Mouse (Mus musculus): ENCODE measurements around the gene Creb5.

Creb5 gene

GRCm38 (mm10) chr6:53319543-53320325 is 32.7 kb downstream of the Creb5 start:
- DNase-seq (ENCODE audit: low read depth in 2 of 2, low spot score in 2 of 2), result no peak

- DNase-seq (ENCODE audit: low read depth in 2 of 2, low spot score in 2 of 2), result no peak
Measured at GRCm38 (mm10) chr6:53337398-53337797, 50.3 kb downstream of the Creb5 start.

- no peak for DNase-seq (ENCODE audit: low read depth in 2 of 2, low spot score in 2 of 2)
Measured at GRCm38 (mm10) chr6:53352311-53352960, 65.4 kb downstream of the Creb5 start.

GRCm38 (mm10) chr6:53356328-53356727 is 69.3 kb downstream of the Creb5 start:
- DNase-seq (ENCODE audit: low read depth in 2 of 2, low spot score in 2 of 2), result no peak

GRCm38 (mm10) chr6:53363535-53363934 is 76.5 kb downstream of the Creb5 start:
- no peak for DNase-seq (ENCODE audit: low read depth in 2 of 2, low spot score in 2 of 2)

GRCm38 (mm10) chr6:53363981-53364391 is 76.9 kb downstream of the Creb5 start:
- no peak for DNase-seq (ENCODE audit: low read depth in 2 of 2, low spot score in 2 of 2)

- no peak for DNase-seq (ENCODE audit: low read depth in 2 of 2, low spot score in 2 of 2)
Measured at GRCm38 (mm10) chr6:53369147-53369546, 82.1 kb downstream of the Creb5 start.

GRCm38 (mm10) chr6:53369928-53370327 is 82.9 kb downstream of the Creb5 start:
- peak; percentile 26 to 28 for DNase-seq (ENCODE audit: low read depth in 2 of 2, low spot score in 2 of 2)

GRCm38 (mm10) chr6:53371962-53372361 is 84.9 kb downstream of the Creb5 start:
- no peak for DNase-seq (ENCODE audit: low read depth in 2 of 2, low spot score in 2 of 2)

- DNase-seq (ENCODE audit: low read depth in 2 of 2, low spot score in 2 of 2), result no peak
Measured at GRCm38 (mm10) chr6:53374315-53374941, 87.4 kb downstream of the Creb5 start.

- DNase-seq (ENCODE audit: low read depth in 2 of 2, low spot score in 2 of 2), result no peak
Measured at GRCm38 (mm10) chr6:53389277-53389676, 102.2 kb downstream of the Creb5 start.

- DNase-seq (ENCODE audit: low read depth in 2 of 2, low spot score in 2 of 2), result no peak
Measured at GRCm38 (mm10) chr6:53390413-53390812, 103.3 kb downstream of the Creb5 start.

GRCm38 (mm10) chr6:53394026-53394425 is 107.0 kb downstream of the Creb5 start:
- DNase-seq (ENCODE audit: low read depth in 2 of 2, low spot score in 2 of 2), result no peak

- no peak for DNase-seq (ENCODE audit: low read depth in 2 of 2, low spot score in 2 of 2)
Measured at GRCm38 (mm10) chr6:53395208-53395607, 108.1 kb downstream of the Creb5 start.

- DNase-seq (ENCODE audit: low read depth in 2 of 2, low spot score in 2 of 2), result no peak
Measured at GRCm38 (mm10) chr6:53396421-53396820, 109.4 kb downstream of the Creb5 start.

- DNase-seq (ENCODE audit: low read depth in 2 of 2, low spot score in 2 of 2), result no peak
Measured at GRCm38 (mm10) chr6:53397797-53398196, 110.7 kb downstream of the Creb5 start.

- no peak for DNase-seq (ENCODE audit: low read depth in 2 of 2, low spot score in 2 of 2)
Measured at GRCm38 (mm10) chr6:53398297-53399140, 111.4 kb downstream of the Creb5 start.

GRCm38 (mm10) chr6:53401364-53401763 is 114.3 kb downstream of the Creb5 start:
- no peak for DNase-seq (ENCODE audit: low read depth in 2 of 2, low spot score in 2 of 2)

- peak in 1 of 2 experiments; percentile 64 for DNase-seq (ENCODE audit: low read depth in 2 of 2, low spot score in 2 of 2)
Measured at GRCm38 (mm10) chr6:53402551-53402950, 115.5 kb downstream of the Creb5 start.

GRCm38 (mm10) chr6:53409183-53409582 is 122.1 kb downstream of the Creb5 start:
- DNase-seq (ENCODE audit: low read depth in 2 of 2, low spot score in 2 of 2), result no peak

GRCm38 (mm10) chr6:53421345-53421744 is 134.3 kb downstream of the Creb5 start:
- no peak for DNase-seq (ENCODE audit: low read depth in 2 of 2, low spot score in 2 of 2)

Data from CD8-positive naive resting alpha-beta T cell, adult 2 months (primary cell).